Mouse (Mus musculus) stomach, embryonic 16.5 days (tissue): ENCODE measurements around the gene Sec14l3. TPM values are rescaled to one million over a fixed set of nuclear protein-coding genes. Genes with fewer than 3 reads are reported as not detected.

Source experiments
- ATAC-seq: fragments of 200-750 bp; cut with Nextera tagmentation; 2 replicates; pipeline ENCODE4 v1.8.0; 2017; ENCODE audit warnings: moderate number of reproducible peaks, moderate TSS enrichment; ENCODE audit not compliant: insufficient read depth, low FRiP score
- H3K27ac ChIP-seq: fragments of 300-500 bp; sonication (generic); 2 replicates; pipeline ENCODE4 v1.5.1; 2014; ENCODE audit warnings: low read length
- H3K27me3 ChIP-seq: fragments of 300-500 bp; sonication (generic); 2 replicates; pipeline ENCODE4 v1.6.1; 2014; ENCODE audit warnings: low read length, control low read depth, mixed read lengths; ENCODE audit not compliant: control insufficient read depth, insufficient read depth
- H3K36me3 ChIP-seq: fragments of 300-500 bp; sonication (generic); 2 replicates; pipeline ENCODE4 v1.6.1; 2014; ENCODE audit warnings: low read length; ENCODE audit not compliant: control insufficient read depth, insufficient read depth
- H3K4me1 ChIP-seq: fragments of 300-500 bp; sonication (generic); 2 replicates; pipeline ENCODE4 v1.6.1; 2014; ENCODE audit warnings: low read length, control low read depth, mixed read lengths; ENCODE audit not compliant: control insufficient read depth, insufficient read depth
- H3K4me2 ChIP-seq: fragments of 300-500 bp; sonication (generic); 2 replicates; pipeline ENCODE4 v1.6.1; 2014; ENCODE audit warnings: low read depth, low read length, mixed read lengths
- H3K4me3 ChIP-seq: fragments of 300-500 bp; sonication (generic); replicated peaks from 2 replicates; pipeline ENCODE4 v1.5.1; 2014; ENCODE audit warnings: mild to moderate bottlenecking, low read length
- H3K9ac ChIP-seq: fragments of 300-500 bp; sonication (generic); 2 replicates; pipeline ENCODE4 v1.6.1; 2014; ENCODE audit warnings: low read length
- H3K9me3 ChIP-seq: fragments of 300-500 bp; sonication (generic); replicated peaks from 2 replicates; pipeline ENCODE4 v1.6.1; 2016; ENCODE audit warnings: low read length, control low read depth; ENCODE audit not compliant: control insufficient read depth
- WGBS: fragments of 180-500 bp; shearing (Covaris S2); extraction: QIAGEN DNeasy Blood & Tissue Kit; methylation state at CpG from one replicate; pipeline ENCODE4 v1.1.7; 2014; 5-methylcytosine and 5-hydroxymethylcytosine counted together
- polyA plus RNA-seq: library from polyadenylated mRNA; unstranded; fragments of >200 nt; fragmentation: Nextera tagmentation; extraction: Ambion mirVana; gene quantifications from 2 replicates; pipeline ENCODE4 v1.2.1, GENCODE M21; 2015

Sec14l3 gene
- polyA plus RNA-seq, 1 experiment from 2014 or later: 0.15 TPM

GRCm38 (mm10) chr11:4116458-4117141 is 52.0 kb downstream of the Sec14l3 start:
- Histone ChIP-seq H3K4me1 (0 out of 2 replicates have a peak, but pooled peaks cover 10% of the 10 kb centered on the region), H3K9me3 (no peaks in the 10 kb centered on the region), H3K27me3 (peaks cover 13% of the 10 kb centered on the region; the same call in 1 of the 2 replicates), H3K4me2 (no peak overlapping the region), H3K9ac (no peak overlapping the region), H3K4me3 (no peak overlapping the region), H3K36me3 (no peaks in the 10 kb centered on the region), H3K27ac (no peak overlapping the region)
- ATAC-seq: no peak
- WGBS: 47% methylated on average over 11 of the region's 11 CpGs

- H3K4me1 ChIP-seq: 0 out of 2 replicates have a peak, but pooled peaks cover 10% of the 10 kb centered on the region
- no peak overlapping the region for H3K27ac ChIP-seq
- 24% methylated on average over 3 of the region's 3 CpGs for WGBS
- ATAC-seq: no peak
- no peaks in the 10 kb centered on the region for H3K36me3 ChIP-seq
- no peaks in the 10 kb centered on the region for H3K9me3 ChIP-seq
- H3K4me2 ChIP-seq: peak overlapping the region; percentile 92
- peaks cover 13% of the 10 kb centered on the region; the same call in 1 of the 2 replicates for H3K27me3 ChIP-seq
- H3K4me3 ChIP-seq: peak overlapping the region; percentile 51; the same call in 1 of the 2 replicates
- H3K9ac ChIP-seq: no peak overlapping the region; the same call in 1 of the 2 replicates
These were observed 52.9 kb downstream of the Sec14l3 start for GRCm38 (mm10) chr11:4117372-4118071.

GRCm38 (mm10) chr11:4118081-4118921 is 53.7 kb downstream of the Sec14l3 start:
- 2% methylated on average over 41 of the region's 41 CpGs for WGBS

GRCm38 (mm10) chr11:4119635-4120034 is 55.0 kb downstream of the Sec14l3 start:
- H3K4me2 ChIP-seq: no peak overlapping the region
- 0 out of 2 replicates have a peak, but pooled peaks cover 10% of the 10 kb centered on the region for H3K4me1 ChIP-seq
- no peak overlapping the region for H3K27ac ChIP-seq
- peaks cover 13% of the 10 kb centered on the region; the same call in 1 of the 2 replicates for H3K27me3 ChIP-seq
- no peaks in the 10 kb centered on the region for H3K36me3 ChIP-seq
- no peak overlapping the region for H3K4me3 ChIP-seq
- no peak overlapping the region for H3K9ac ChIP-seq
- 66% methylated on average over 5 of the region's 5 CpGs for WGBS
- ATAC-seq: no peak
- H3K9me3 ChIP-seq: no peaks in the 10 kb centered on the region

More at GRCm38 (mm10) chr11:4118081-4118921, 53.7 kb downstream of the Sec14l3 start:
- H3K36me3 ChIP-seq: no peaks in the 10 kb centered on the region
- no peak overlapping the region for H3K27ac ChIP-seq
- 0 out of 2 replicates have a peak, but pooled peaks cover 10% of the 10 kb centered on the region for H3K4me1 ChIP-seq
- ATAC-seq: peak; percentile 69
- peak overlapping the region; percentile 51 for H3K4me3 ChIP-seq
- H3K9ac ChIP-seq: peak overlapping the region; percentile 66
- peaks cover 13% of the 10 kb centered on the region; the same call in 1 of the 2 replicates for H3K27me3 ChIP-seq
- no peaks in the 10 kb centered on the region for H3K9me3 ChIP-seq
- peak overlapping the region; percentile 92 for H3K4me2 ChIP-seq

GRCm38 (mm10) chr11:4121691-4122090 is 57.0 kb downstream of the Sec14l3 start:
- H3K36me3 ChIP-seq: no peaks in the 10 kb centered on the region
- H3K4me2 ChIP-seq: no peak overlapping the region
- ATAC-seq: no peak
- H3K4me1 ChIP-seq: 0 out of 2 replicates have a peak, but pooled peaks cover 10% of the 10 kb centered on the region
- 75% methylated on average over 3 of the region's 3 CpGs for WGBS
- H3K9ac ChIP-seq: no peak overlapping the region
- H3K27ac ChIP-seq: no peak overlapping the region
- no peak overlapping the region for H3K4me3 ChIP-seq
- peaks cover 7% of the 10 kb centered on the region; the same call in 1 of the 2 replicates for H3K9me3 ChIP-seq
- H3K27me3 ChIP-seq: peaks cover 13% of the 10 kb centered on the region; the same call in 1 of the 2 replicates

- WGBS: 63% methylated on average over 5 of the region's 5 CpGs
- Histone ChIP-seq H3K4me2 (no peak overlapping the region), H3K36me3 (no peaks in the 10 kb centered on the region), H3K27ac (no peak overlapping the region), H3K9me3 (peaks cover 9% of the 10 kb centered on the region; the same call in 1 of the 2 replicates), H3K4me3 (no peak overlapping the region), H3K27me3 (peaks cover 13% of the 10 kb centered on the region; the same call in 1 of the 2 replicates), H3K9ac (no peak overlapping the region), H3K4me1 (0 out of 2 replicates have a peak, but pooled peaks cover 10% of the 10 kb centered on the region)
- ATAC-seq: no peak
These were observed 57.6 kb downstream of the Sec14l3 start for GRCm38 (mm10) chr11:4122226-4122625.

- Histone ChIP-seq H3K4me3 (no peak within 1 kb of the TSS), H3K4me1 (0 out of 2 replicates have a peak, but pooled peaks cover 4% of the 10 kb centered on the region), H3K27ac (no peak within 1 kb of the TSS), H3K9ac (no peak within 1 kb of the TSS), H3K4me2 (no peak within 1 kb of the TSS), H3K9me3 (peaks cover 9% of the 10 kb centered on the region; the same call in 1 of the 2 replicates), H3K36me3 (no peaks in the 10 kb centered on the region), H3K27me3 (peaks cover 13% of the 10 kb centered on the region; the same call in 1 of the 2 replicates)
- no peak for ATAC-seq
- 72% methylated on average over 10 of the region's 10 CpGs for WGBS
These were observed 58.3 kb downstream of the Sec14l3 start, which contains the start of gene Sec14l2 for GRCm38 (mm10) chr11:4122742-4123579. Gene Sec14l2 (minus strand): TSS chr11:4123415.

GRCm38 (mm10) chr11:4123922-4124321 is 59.3 kb downstream of the Sec14l3 start:
- Histone ChIP-seq H3K27ac (no peak overlapping the region), H3K4me1 (no peaks in the 10 kb centered on the region), H3K27me3 (peaks cover 10% of the 10 kb centered on the region; the same call in 1 of the 2 replicates), H3K9ac (no peak overlapping the region), H3K9me3 (peaks cover 9% of the 10 kb centered on the region; the same call in 1 of the 2 replicates), H3K4me2 (no peak overlapping the region), H3K36me3 (no peaks in the 10 kb centered on the region), H3K4me3 (no peak overlapping the region)
- 65% methylated on average over 5 of the region's 5 CpGs for WGBS
- ATAC-seq: no peak
